Mouse (Mus musculus): ENCODE results near the gene Idh2. TPM values are rescaled to one million over a fixed set of nuclear protein-coding genes. Genes with fewer than 3 reads are reported as not detected.
A peak's percentile ranks its signal among the peaks of the same experiment; 100 is the strongest.

Gene Idh2
- total and polyA plus RNA-seq, 2 experiments from 2014 or later, result 115 to 122 TPM

GRCm38 (mm10) chr7:80085970-80086715, 29.0 kb downstream of the Idh2 start:
- no peak overlapping the region for H3K4me3 ChIP-seq (ENCODE audit: low read depth, low read length)
- ATAC-seq (ENCODE audit: low FRiP score) (no peak), DNase-seq (ENCODE audit: low spot score) (no peak)
- H3K9ac ChIP-seq (replicated peaks; ENCODE audit: low read length, poor library complexity, severe bottlenecking), result no peak overlapping the region
- peaks cover 47% of the 10 kb centered on the region for H3K36me3 ChIP-seq (ENCODE audit: insufficient read depth, low read length)
- TF ChIP-seq CTCF (IDR thresholded peaks at IDR 0.05), result no peak
- no peaks in the 10 kb centered on the region for H3K27me3 ChIP-seq (ENCODE audit: insufficient read depth, low read length)
- 86% methylated on average over 33 of the region's 33 CpGs for WGBS
- H3K27ac ChIP-seq (ENCODE audit: low read depth, low read length), result no peak overlapping the region
- H3K4me2 ChIP-seq (ENCODE audit: low read depth, low read length, poor library complexity, severe bottlenecking), result no peak overlapping the region
- no peaks in the 10 kb centered on the region for H3K4me1 ChIP-seq (ENCODE audit: insufficient read depth, low read length)
- H3K9me3 ChIP-seq (ENCODE audit: low read length), result no peaks in the 10 kb centered on the region

DNA sequence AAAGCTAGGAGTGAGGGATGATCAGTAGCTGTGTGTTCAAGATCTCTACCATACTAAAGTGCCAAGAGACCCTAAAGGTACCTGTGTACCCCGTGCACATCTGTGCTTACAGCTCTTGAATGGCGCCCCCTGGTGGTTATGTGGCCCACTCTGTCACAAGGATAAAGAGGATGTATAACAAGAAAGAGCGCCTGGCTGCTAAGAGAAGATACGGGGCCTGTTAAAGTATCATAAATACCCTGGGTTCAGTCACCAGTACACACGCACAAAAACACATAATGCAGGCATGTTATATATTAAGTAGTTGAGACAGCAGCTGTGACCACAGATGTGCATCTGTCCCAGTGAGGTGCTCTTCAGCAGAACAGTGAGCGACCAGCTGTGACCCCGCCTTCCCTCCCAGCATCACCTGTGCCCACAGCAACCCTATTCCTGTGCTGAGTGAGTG, 30.7 kb downstream of the Idh2 start:
- H3K4me1 ChIP-seq (ENCODE audit: insufficient read depth, low read length), result no peaks in the 10 kb centered on the region
- H3K9me3 ChIP-seq (ENCODE audit: low read length), result no peaks in the 10 kb centered on the region
- DNase-seq (ENCODE audit: low spot score) (peak; percentile 80), ATAC-seq (ENCODE audit: low FRiP score) (peak; percentile 36; the same call in 1 of the 2 replicates)
- WGBS, result 57% methylated on average over 7 of the region's 7 CpGs
- H3K27me3 ChIP-seq (ENCODE audit: insufficient read depth, low read length), result no peaks in the 10 kb centered on the region
- no peak overlapping the region for H3K9ac ChIP-seq (replicated peaks; ENCODE audit: low read length, poor library complexity, severe bottlenecking)
- no peak overlapping the region for H3K4me2 ChIP-seq (ENCODE audit: low read depth, low read length, poor library complexity, severe bottlenecking)
- H3K27ac ChIP-seq (ENCODE audit: low read depth, low read length), result no peak overlapping the region
- TF ChIP-seq CTCF (IDR thresholded peaks at IDR 0.05), result peak; percentile 87
- no peak overlapping the region for H3K4me3 ChIP-seq (ENCODE audit: low read depth, low read length)
- peaks cover 40% of the 10 kb centered on the region for H3K36me3 ChIP-seq (ENCODE audit: insufficient read depth, low read length)

DNA sequence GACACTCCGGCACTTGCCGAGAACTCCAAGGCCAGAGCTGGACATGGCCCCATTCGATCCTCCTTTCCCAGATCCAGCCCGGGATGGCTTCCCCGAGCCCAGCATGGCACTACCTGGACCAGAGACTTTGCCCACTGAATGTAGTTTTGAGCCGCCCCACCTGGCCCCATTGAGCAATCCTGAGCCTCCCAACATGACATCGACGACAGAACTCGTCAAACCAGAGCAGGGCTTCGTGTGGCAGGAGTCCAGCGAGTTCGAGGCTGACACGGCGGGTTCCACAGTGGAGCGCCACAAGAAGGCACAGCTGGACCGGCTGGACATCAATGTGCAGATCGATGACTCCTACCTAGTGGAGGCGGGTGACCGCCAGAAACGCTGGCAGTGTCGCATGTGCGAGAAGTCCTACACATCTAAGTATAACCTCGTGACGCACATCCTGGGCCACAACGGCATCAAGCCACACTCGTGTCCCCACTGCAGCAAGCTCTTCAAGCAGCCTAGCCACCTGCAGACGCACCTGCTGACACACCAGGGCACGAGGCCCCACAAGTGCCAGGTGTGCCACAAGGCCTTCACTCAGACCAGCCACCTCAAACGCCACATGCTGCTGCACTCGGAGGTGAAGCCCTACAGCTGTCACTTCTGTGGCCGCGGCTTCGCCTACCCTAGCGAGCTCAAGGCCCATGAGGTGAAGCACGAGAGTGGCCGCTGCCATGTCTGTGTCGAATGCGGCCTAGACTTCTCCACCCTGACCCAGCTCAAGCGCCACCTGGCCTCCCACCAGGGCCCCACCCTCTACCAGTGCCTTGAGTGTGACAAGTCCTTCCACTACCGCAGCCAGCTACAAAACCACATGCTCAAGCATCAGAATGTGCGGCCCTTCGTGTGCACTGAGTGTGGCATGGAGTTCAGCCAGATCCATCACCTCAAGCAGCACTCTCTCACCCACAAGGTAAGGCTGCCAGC, 33.3 kb downstream of the Idh2 start:
- DNase-seq (ENCODE audit: low spot score) (no peak), ATAC-seq (ENCODE audit: low FRiP score) (no peak)
- peaks cover 28% of the 10 kb centered on the region for H3K36me3 ChIP-seq (ENCODE audit: insufficient read depth, low read length)
- no peaks in the 10 kb centered on the region for H3K9me3 ChIP-seq (ENCODE audit: low read length)
- no peaks in the 10 kb centered on the region for H3K27me3 ChIP-seq (ENCODE audit: insufficient read depth, low read length)
- peaks cover 7% of the 10 kb centered on the region; the same call in 1 of the 2 replicates for H3K4me1 ChIP-seq (ENCODE audit: insufficient read depth, low read length)
- H3K27ac ChIP-seq (ENCODE audit: low read depth, low read length), result no peak overlapping the region
- H3K4me3 ChIP-seq (ENCODE audit: low read depth, low read length), result no peak overlapping the region
- no peak for TF ChIP-seq CTCF (IDR thresholded peaks at IDR 0.05)
- no peak overlapping the region for H3K9ac ChIP-seq (replicated peaks; ENCODE audit: low read length, poor library complexity, severe bottlenecking)
- 93% methylated on average over 42 of the region's 42 CpGs for WGBS
- H3K4me2 ChIP-seq (ENCODE audit: low read depth, low read length, poor library complexity, severe bottlenecking), result no peak overlapping the region

- peak; percentile 26; the same call in 1 of the 2 replicates for ATAC-seq (ENCODE audit: low FRiP score)
- peak; percentile 57 for DNase-seq (ENCODE audit: low spot score)
- H3K27me3 ChIP-seq (ENCODE audit: insufficient read depth, low read length), result no peaks in the 10 kb centered on the region
- 0 out of 2 replicates have a peak overlapping the region, but pooled peaks have one; percentile 19 for H3K9ac ChIP-seq (replicated peaks; ENCODE audit: low read length, poor library complexity, severe bottlenecking)
- H3K4me2 ChIP-seq (ENCODE audit: low read depth, low read length, poor library complexity, severe bottlenecking), result no peak overlapping the region
- 27% methylated on average over 14 of the region's 14 CpGs for WGBS
- no peak overlapping the region for H3K4me3 ChIP-seq (ENCODE audit: low read depth, low read length)
- H3K27ac ChIP-seq (ENCODE audit: low read depth, low read length), result peak overlapping the region; percentile 47
- no peak for TF ChIP-seq CTCF (IDR thresholded peaks at IDR 0.05)
- peaks cover 22% of the 10 kb centered on the region for H3K36me3 ChIP-seq (ENCODE audit: insufficient read depth, low read length)
- H3K4me1 ChIP-seq (ENCODE audit: insufficient read depth, low read length), result peaks cover 15% of the 10 kb centered on the region; the same call in 1 of the 2 replicates
- no peaks in the 10 kb centered on the region for H3K9me3 ChIP-seq (ENCODE audit: low read length)
Observed at GRCm38 (mm10) chr7:80078792-80079301, 36.3 kb downstream of the Idh2 start.

DNA sequence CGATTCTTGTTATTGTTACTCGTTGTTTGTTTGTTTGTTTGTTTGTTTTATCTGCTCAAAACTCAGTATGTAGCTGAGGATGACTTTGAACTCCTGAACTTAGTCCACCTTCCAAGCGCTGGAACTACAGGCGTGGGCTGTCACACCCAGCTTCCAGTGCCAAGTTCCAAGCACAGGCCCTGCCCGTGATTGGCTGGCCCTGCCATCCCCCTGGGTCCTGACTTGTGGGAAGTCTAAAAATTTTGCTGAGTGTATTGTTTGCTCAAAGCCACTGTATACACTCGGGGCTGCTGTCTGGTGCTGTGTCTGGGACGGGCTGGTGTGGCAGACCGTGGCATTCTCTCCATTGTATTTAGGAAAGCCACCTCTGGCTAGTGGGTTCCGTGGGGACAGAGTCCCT, 37.4 kb downstream of the Idh2 start:
- H3K4me3 ChIP-seq (ENCODE audit: low read depth, low read length), result no peak overlapping the region
- H3K4me1 ChIP-seq (ENCODE audit: insufficient read depth, low read length), result peaks cover 21% of the 10 kb centered on the region
- H3K9me3 ChIP-seq (ENCODE audit: low read length), result no peaks in the 10 kb centered on the region
- DNase-seq (ENCODE audit: low spot score), result no peak
- no peak overlapping the region for H3K9ac ChIP-seq (replicated peaks; ENCODE audit: low read length, poor library complexity, severe bottlenecking)
- no peaks in the 10 kb centered on the region for H3K27me3 ChIP-seq (ENCODE audit: insufficient read depth, low read length)
- no peak for TF ChIP-seq CTCF (IDR thresholded peaks at IDR 0.05)
- 68% methylated on average over 9 of the region's 9 CpGs for WGBS
- no peak overlapping the region for H3K27ac ChIP-seq (ENCODE audit: low read depth, low read length)
- no peak overlapping the region for H3K4me2 ChIP-seq (ENCODE audit: low read depth, low read length, poor library complexity, severe bottlenecking)
- ATAC-seq (ENCODE audit: low FRiP score), result no peak
- H3K36me3 ChIP-seq (ENCODE audit: insufficient read depth, low read length), result peaks cover 16% of the 10 kb centered on the region
